Mouse (Mus musculus): ENCODE data around the gene Nat8f2.
"Not testable (repeated sequence)": the region's sequence is repeated elsewhere in the genome, so short reads cannot be mapped to it uniquely, and the experiment has no call there.

Nat8f2 gene

DNA sequence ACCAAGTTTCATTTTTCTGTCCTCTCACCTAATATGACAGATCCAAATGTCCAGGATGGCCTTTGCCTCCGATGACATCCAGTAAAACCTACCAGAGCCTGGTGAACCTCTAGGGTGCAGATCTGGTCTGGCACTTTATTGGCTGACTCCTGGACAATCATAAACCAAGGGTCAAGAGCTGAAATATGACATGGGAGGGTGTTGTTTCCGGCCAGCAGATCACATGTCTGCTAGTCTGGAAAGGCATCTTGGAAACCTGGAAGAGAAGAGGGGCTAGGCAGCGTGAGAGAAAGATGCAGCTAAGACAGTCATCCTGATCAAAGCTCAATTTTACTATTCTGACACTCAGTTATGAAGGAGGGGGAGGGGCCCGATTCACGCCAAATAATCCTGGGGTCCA lies at the start of gene Nat8f2:
Gene Nat8f2 (minus strand): TSS at position 153 of the 400 bp plus-strand sequence.
- DNase-seq (ENCODE audit: low spot score), result not testable (repeated sequence)

DNA sequence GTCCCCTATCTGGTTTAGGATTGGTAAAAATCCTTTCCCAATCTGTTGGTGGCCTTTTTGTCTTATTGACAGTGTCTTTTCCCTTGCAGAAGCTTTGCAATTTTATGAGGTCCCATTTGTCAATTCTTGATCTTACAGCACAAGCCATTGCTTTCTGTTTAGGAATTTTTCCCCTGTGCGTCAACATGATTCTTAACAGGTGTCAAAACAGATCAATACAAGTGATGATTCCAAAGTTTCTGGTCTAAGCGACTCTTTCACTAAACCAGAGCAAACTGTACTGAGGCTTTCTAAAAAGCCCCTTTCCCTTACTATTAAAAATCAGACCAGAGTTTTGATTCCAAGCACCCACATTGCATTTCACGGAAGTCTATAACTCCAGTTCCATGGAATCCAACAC lies 49.4 kb upstream of the Nat8f2 start:
- not testable (repeated sequence) for DNase-seq (ENCODE audit: low spot score)

- no peak for DNase-seq (ENCODE audit: low spot score)
Measured at GRCm38 (mm10) chr6:85916596-85916995, 47.6 kb upstream of the Nat8f2 start.

DNA sequence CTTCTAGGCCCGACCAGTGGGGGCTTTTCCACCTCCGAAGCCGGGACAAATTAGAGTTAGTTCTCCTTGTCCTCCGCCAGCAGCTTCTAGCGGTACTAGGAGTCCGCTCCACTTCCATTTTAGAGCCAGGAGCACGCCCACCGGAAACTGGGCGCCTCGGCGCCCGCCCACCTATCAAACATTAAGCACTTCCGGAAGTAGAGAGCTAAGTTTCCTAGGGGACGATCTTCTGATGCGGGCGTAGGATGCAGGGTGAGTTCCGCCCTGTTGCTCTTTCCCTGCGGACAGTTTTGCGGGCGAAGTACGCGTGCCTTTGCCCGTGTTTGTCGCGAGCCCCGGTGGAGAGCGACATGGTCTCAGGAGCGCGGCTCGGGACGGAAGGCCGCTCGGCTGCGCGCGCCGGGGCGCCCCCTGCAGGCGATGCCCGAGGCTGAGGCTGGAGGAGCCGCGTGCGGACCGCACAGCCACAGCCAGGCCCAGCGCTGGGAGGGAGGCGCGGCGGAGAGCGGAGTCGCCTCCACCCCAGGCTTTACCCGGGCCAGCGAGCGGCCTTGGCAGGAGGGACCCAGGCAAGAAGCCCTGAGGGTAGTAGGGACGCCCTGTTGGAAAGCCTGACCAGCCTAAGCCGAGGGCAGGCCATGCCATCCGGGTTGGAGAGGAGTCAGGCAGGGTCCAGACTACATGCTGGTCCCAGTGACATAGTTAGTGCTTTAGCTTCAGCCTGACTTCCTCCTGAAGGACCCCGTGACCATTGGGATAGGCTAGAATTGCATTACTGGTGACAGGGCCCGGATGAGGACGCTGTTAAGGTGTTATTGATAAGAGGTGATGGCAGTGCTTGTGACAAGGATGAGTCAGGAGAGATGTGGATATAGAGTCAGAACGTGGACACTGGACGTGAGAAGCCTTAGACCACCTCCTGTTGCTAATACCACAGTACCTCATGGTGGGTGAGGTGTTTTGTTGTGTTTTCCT lies 46.9 kb upstream of the Nat8f2 start, which contains the start of gene Nat8f1:
Gene Nat8f1 (minus strand): TSS at position 149 of the 975 bp plus-strand sequence.
- peak; percentile 93 for DNase-seq (ENCODE audit: low spot score)

DNA sequence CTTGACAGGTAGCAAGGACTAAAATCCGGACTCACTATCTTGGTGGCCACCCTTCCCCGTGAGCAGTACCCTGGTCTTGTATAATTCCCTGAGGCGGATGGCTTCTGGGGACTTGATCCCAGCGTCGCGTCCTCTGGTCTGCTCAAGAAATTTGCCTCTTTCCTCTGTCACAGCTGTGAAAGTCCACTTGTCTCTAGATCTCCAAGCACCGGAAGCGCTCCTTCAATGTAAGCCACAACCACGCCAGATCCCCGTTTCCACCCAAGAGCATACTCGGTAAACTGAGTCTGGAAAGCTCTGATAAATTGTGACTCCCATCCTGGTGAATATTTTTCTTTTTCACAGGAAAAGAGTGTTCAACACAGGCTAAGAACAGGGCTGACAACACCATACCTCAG lies 46.2 kb upstream of the Nat8f2 start:
- DNase-seq (ENCODE audit: low spot score), result peak; percentile 26

- no peak for DNase-seq (ENCODE audit: low spot score)
Measured at GRCm38 (mm10) chr6:85911587-85911986, 42.6 kb upstream of the Nat8f2 start, which contains the start of gene Tprkb. Gene Tprkb (plus strand): TSS chr6:85911865.

- DNase-seq (ENCODE audit: low spot score), result no peak
Measured at GRCm38 (mm10) chr6:85909704-85910103, 40.7 kb upstream of the Nat8f2 start.

- no peak for DNase-seq (ENCODE audit: low spot score)
Measured at GRCm38 (mm10) chr6:85908341-85908740, 39.4 kb upstream of the Nat8f2 start.

- DNase-seq (ENCODE audit: low spot score), result not testable (repeated sequence)
Measured at GRCm38 (mm10) chr6:85906911-85907351, 38.0 kb upstream of the Nat8f2 start.

DNA sequence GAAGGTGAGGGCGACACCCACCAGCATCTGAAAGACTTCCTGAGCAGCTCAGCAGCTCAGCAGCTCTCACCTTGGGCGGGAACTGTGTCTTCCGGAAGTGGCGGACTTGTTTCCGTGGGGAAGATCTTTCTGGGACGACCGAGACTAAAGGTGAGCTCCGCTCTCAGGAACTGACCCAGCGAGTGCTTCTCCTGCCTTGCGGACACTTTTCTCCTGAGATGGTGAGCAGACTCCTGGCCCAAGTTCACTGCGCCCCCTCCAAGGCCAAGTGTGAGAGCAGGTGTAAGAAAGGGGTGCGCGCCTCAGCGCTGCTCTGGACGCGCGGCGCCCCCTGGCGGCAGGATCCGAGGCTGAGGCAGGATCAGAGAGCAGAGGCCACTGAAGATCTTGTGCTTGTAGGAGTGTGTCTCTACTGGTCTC lies 35.7 kb upstream of the Nat8f2 start, which contains the start of gene Nat8f4:
Gene Nat8f4 (minus strand): TSS at position 243 of the 420 bp plus-strand sequence.
- peak; percentile 45 for DNase-seq (ENCODE audit: low spot score)

DNA sequence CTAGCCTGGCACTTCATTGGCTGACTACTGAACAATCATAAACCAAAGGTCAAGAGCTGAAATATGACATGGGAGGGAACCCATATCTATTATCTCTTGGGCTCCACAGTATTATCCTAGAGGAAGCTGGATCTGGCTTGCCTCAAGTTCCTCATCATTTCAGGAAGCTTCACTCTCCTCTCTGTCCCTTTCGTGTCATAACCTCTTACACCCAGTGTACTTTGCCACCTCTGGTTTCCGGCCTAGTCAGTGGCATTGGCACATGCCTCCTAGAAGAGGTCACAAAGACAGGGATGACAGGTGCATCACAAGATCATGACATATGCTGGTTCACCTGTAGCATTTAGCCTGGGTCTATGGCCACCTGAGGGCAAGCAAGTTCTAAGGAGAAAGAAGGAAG lies 33.3 kb upstream of the Nat8f2 start:
- DNase-seq (ENCODE audit: low spot score), result no peak

DNA sequence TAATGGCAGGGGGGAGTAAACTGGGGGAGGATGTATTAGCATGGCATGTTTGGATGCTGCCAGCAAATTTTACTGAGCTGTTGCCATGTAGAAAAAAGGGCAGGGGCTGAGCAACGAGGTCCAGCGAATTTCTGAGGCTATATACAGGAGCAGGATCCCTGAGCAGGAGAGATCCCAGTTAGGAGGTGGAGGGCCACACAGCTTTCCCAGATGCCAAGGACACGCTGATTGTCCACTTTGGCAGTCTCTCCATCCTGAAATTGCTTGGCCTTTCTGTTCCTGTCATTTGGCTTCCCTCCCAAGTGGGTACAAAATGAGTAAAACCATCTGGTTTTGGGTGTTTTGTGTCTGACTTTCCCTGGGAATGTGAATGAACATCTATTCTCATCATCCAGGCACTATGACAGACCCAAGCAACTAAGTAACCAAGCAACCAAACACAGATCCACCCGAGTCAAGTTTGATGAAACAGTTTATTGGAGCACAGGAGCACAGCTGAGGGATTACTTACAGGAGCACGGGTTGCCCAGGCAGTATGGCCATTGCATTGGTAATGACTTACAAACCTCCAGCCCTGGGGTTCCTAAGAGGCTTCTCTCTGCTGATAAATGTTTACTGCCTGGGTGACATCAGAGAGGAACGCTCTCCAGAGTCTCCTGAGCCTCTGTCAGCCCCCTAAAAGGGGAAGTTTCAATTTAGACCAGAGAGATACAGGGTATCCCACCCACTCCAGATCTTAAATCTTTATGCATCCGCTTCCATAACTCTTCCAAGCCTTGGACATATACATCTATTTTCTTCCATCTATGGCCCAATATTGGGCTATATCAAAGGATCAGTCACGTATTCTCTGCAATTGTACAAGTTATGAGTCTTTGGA lies 29.9 kb upstream of the Nat8f2 start:
- not testable (repeated sequence) for DNase-seq (ENCODE audit: low spot score)

- DNase-seq (ENCODE audit: low spot score), result not testable (repeated sequence)
Measured at GRCm38 (mm10) chr6:85895061-85895648, 26.2 kb upstream of the Nat8f2 start.

DNA sequence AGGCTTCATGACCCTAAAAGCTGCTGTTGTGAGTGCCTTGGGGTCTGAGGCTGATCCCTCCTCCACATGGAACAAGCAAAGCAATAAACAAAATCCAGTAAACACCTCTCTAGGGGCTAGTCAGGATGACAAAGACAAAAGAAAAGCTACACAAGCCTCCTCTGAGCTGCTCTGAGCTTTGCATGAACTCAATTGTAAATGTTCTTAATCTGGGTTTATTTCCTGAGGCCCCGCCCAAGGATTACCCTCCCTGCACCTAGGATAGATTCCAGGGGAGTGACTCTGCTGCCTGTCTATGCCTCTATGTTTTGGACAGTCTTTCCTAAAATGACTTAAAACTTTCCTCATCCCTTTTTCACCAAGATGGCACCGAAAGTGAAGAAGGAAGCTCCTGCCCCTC lies 20.0 kb upstream of the Nat8f2 start:
- DNase-seq (ENCODE audit: low spot score), result no peak

DNA sequence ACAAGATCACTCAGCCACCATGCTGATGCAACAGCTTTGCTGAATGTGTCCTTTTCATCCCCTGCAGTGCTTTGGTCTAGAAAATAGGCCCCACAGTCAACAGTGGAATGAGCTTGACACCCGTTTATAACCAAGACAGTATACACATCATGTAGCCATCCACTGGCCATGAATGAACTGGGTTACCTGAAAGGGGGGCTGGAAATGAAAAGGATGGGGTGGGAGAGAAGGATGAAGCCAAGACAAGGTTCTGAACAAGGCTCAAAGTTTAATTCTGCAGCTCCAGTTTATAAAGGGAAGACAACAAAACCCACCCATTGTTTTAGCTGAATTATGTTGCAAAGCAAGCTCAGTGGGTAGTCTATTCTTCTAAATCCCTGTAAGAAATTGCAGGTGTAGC lies 15.4 kb upstream of the Nat8f2 start:
- no peak for DNase-seq (ENCODE audit: low spot score)

GRCm38 (mm10) chr6:85883246-85883645 lies 14.3 kb upstream of the Nat8f2 start:
- DNase-seq (ENCODE audit: low spot score), result not testable (repeated sequence)

GRCm38 (mm10) chr6:85867726-85868690 lies 950 bp downstream of the Nat8f2 start:
- DNase-seq (ENCODE audit: low spot score), result no peak

DNA sequence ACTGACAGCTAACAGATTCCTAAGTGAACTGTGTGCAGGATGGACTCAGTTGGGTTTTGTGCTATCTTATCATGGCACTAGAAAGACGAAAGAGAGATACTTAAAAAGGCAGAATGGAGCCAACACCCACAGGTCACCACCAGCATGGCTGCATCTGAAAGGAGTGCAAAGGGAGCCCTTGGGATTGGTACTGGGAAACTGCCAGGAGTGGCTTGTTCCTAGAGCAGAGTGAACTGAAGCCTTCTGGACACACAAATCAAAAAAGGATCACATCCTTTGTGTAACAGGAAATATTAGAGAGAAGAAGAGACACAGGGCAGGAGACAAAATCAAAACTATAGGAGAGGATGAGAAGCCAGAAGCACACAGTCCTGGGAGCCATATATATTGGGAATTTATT lies 2.0 kb downstream of the Nat8f2 start:
- DNase-seq (ENCODE audit: low spot score), result not testable (repeated sequence)

- DNase-seq (ENCODE audit: low spot score), result not testable (repeated sequence)
Measured at GRCm38 (mm10) chr6:85866166-85866565, 2.8 kb downstream of the Nat8f2 start.

GRCm38 (mm10) chr6:85864900-85865639 lies 3.9 kb downstream of the Nat8f2 start:
- not testable (repeated sequence) for DNase-seq (ENCODE audit: low spot score)

Data from embryo, embryonic 10.5 days (tissue).